Mouse (Mus musculus): Measurements from ENCODE around the gene Ms4a5.
"Not testable (repeated sequence)": the region's sequence is repeated elsewhere in the genome, so short reads cannot be mapped to it uniquely, and the experiment has no call there.

DNA sequence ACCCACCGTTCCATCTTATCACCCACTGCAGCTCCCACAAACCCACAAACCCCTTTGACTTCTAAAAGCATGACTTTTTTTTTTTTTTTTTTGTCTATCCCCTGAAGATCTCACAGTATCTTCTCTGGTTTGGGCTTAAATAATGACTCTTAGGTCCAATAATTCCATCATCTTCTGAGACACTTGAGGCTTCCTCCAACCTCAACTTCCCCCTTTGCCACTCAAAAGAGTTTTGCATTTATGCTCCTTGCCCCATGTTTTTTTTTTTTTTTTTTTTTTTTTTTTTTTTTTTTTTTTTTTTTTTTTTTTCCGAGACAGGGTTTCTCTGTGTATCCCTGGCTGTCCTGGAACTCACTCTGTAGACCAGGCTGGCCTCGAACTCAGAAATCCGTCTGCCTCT lies 20.7 kb downstream of the Ms4a5 start:
- not testable (repeated sequence) for TF ChIP-seq MYOG (IDR thresholded peaks at IDR 0.05; ENCODE audit: control insufficient read depth, extremely low read depth, insufficient read length); CTCF (IDR thresholded peaks at IDR 0.05; ENCODE audit: control insufficient read depth, insufficient read depth, insufficient read length); MYOD1 (IDR thresholded peaks at IDR 0.05; ENCODE audit: control insufficient read depth, insufficient read length, low read depth); USF1 (IDR thresholded peaks at IDR 0.05; ENCODE audit: low read depth); MAX (IDR thresholded peaks at IDR 0.05)

Data from C2C12 (cell line).